Mouse (Mus musculus): ENCODE results near the gene Zrsr1. TPM values are rescaled to one million over a fixed set of nuclear protein-coding genes. Genes with fewer than 3 reads are reported as not detected.

Gene Zrsr1
- total and polyA plus RNA-seq, 3 experiments: 10.4 to 15.8 TPM; not detected in 1

DNA sequence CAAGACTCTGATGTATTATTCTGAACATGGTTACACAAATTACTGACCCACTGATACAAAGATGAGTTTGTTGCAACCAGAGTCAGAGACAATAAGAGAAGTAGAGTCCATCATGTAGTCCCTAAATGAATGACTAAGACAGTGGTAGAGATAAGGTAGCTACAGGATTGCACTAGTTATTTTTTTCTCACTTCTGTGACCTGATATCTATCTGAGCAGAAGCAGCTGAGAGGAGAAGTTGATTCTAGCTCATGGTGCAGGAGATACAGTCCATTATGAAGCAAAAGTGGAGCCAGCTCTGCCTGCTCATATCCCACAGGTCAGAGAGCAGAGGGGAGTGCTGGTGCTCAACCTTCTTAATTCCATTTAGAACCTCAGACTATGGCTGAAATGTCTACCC is 39.6 kb upstream of the Zrsr1 start:
- Histone ChIP-seq H3K4me3 (ENCODE audit: control insufficient read depth in 1 of 2, insufficient read depth in 1 of 2, low read depth in 2 of 2, low read length in 2 of 2) (no peak overlapping the region), H3K9ac (ENCODE audit: control insufficient read depth, low read depth, low read length, poor library complexity, severe bottlenecking) (no peak overlapping the region), H3K27me3 (ENCODE audit: control insufficient read depth in 1 of 2, insufficient read depth in 2 of 2, low read length in 2 of 2) (no peaks in the 10 kb centered on the region), H3K4me1 (ENCODE audit: control insufficient read depth in 1 of 2, insufficient read depth in 2 of 2, low read length in 2 of 2) (peaks cover 38 to 62% of the 10 kb centered on the region in 2 experiments), H3K9me3 (replicated peaks; ENCODE audit: insufficient read depth, low read length) (no peaks in the 10 kb centered on the region), H3K27ac (ENCODE audit: control insufficient read depth, low read depth, low read length) (peak overlapping the region; percentile 66), H3K79me2 (ENCODE audit: control insufficient read depth, insufficient read depth, low read length, poor library complexity) (no peaks in the 10 kb centered on the region), H3K36me3 (ENCODE audit: control insufficient read depth in 1 of 2, insufficient read depth in 2 of 2, low read length in 2 of 2) (peaks cover 0 to 68% of the 10 kb centered on the region in 2 experiments; a peak in 2 of 4 replicates)
- peak; percentile 80 for DNase-seq (ENCODE audit: low read depth, low spot score)
- TF ChIP-seq TAL1 (IDR thresholded peaks at IDR 0.05; ENCODE audit: low read length): peak; percentile 69
- no peak for TF ChIP-seq GABPA (IDR thresholded peaks at IDR 0.05; ENCODE audit: low read depth, low read length)
- TF ChIP-seq SIN3A (IDR thresholded peaks at IDR 0.05; ENCODE audit: low read length): peak; percentile 79
- no peak for TF ChIP-seq MEF2A (IDR thresholded peaks at IDR 0.05; ENCODE audit: extremely low read depth, insufficient replicate concordance, low read depth, low read length, poor library complexity, severe bottlenecking)
- TF ChIP-seq MAX (IDR thresholded peaks at IDR 0.05; ENCODE audit: low read length): no peak; the same call in 1 of the 2 replicates
- no peak for TF ChIP-seq ZMIZ1 (IDR thresholded peaks at IDR 0.05; ENCODE audit: low read depth, low read length)
- TF ChIP-seq E2F4 (IDR thresholded peaks at IDR 0.05; ENCODE audit: borderline replicate concordance, low read depth, low read length): no peak
- TF ChIP-seq MYC (IDR thresholded peaks at IDR 0.05; ENCODE audit: low read depth, low read length): peak; percentile 75; the same call in 1 of the 2 replicates
- no peak for TF ChIP-seq BHLHE40 (IDR thresholded peaks at IDR 0.05; ENCODE audit: borderline replicate concordance, low read depth, low read length)
- TF ChIP-seq ZC3H11A (IDR thresholded peaks at IDR 0.05; ENCODE audit: low read depth, low read length): no peak
- peak; percentile 84 to 97 for TF ChIP-seq EP300 (IDR thresholded peaks at IDR 0.05; ENCODE audit: low read depth in 1 of 2, low read length in 2 of 2)
- TF ChIP-seq CTCF (IDR thresholded peaks at IDR 0.05 in 2 of 3, conservative IDR thresholded peaks at IDR 0.05 in 1 of 3; ENCODE audit: control insufficient read depth in 1 of 3, insufficient read depth in 1 of 3, low read depth in 2 of 3, low read length in 3 of 3, poor library complexity in 1 of 3, severe bottlenecking in 1 of 3): no peak
- no peak for TF ChIP-seq MYB (IDR thresholded peaks at IDR 0.05; ENCODE audit: low read depth, low read length)
- no peak for TF ChIP-seq CHD2 (IDR thresholded peaks at IDR 0.05; ENCODE audit: low read length)
- TF ChIP-seq POLR2AphosphoS2 (IDR thresholded peaks at IDR 0.05; ENCODE audit: low read length): no peak
- no peak for TF ChIP-seq RAD21 (IDR thresholded peaks at IDR 0.05; ENCODE audit: low read depth, low read length)
- TF ChIP-seq ZKSCAN1 (IDR thresholded peaks at IDR 0.05; ENCODE audit: low read depth, low read length): no peak; the same call in 1 of the 2 replicates
- TF ChIP-seq RCOR1 (IDR thresholded peaks at IDR 0.05; ENCODE audit: low read depth, low read length): peak; percentile 83
- TF ChIP-seq MAZ (IDR thresholded peaks at IDR 0.05; ENCODE audit: low read depth, low read length): no peak
- TF ChIP-seq POLR2AphosphoS5 (IDR thresholded peaks at IDR 0.05; ENCODE audit: borderline replicate concordance, low read depth, low read length): no peak
- no peak for TF ChIP-seq NRF1 (IDR thresholded peaks at IDR 0.05; ENCODE audit: insufficient read depth, low read depth, low read length, poor library complexity, severe bottlenecking)
- TF ChIP-seq ZNF384 (IDR thresholded peaks at IDR 0.05; ENCODE audit: low read depth, low read length): peak; percentile 97
- TF ChIP-seq TCF12 (IDR thresholded peaks at IDR 0.05; ENCODE audit: low read depth, low read length): peak; percentile 82
- TF ChIP-seq UBTF (IDR thresholded peaks at IDR 0.05; ENCODE audit: borderline replicate concordance, insufficient read depth, low read depth, low read length): no peak
- TF ChIP-seq MXI1 (IDR thresholded peaks at IDR 0.05; ENCODE audit: low read depth, low read length): peak; percentile 48
- TF ChIP-seq ETS1 (IDR thresholded peaks at IDR 0.05; ENCODE audit: low read depth, low read length): peak; percentile 98
- TF ChIP-seq JUND (IDR thresholded peaks at IDR 0.05; ENCODE audit: low read depth, low read length): 0 out of 2 replicates have a peak, but pooled peaks have one; percentile 15
- TF ChIP-seq NELFE (IDR thresholded peaks at IDR 0.05; ENCODE audit: low read depth, low read length): no peak
- no peak for TF ChIP-seq USF2 (IDR thresholded peaks at IDR 0.05; ENCODE audit: borderline replicate concordance in 1 of 2, insufficient read depth in 1 of 2, low read depth in 1 of 2, low read length in 2 of 2)
- no peak for TF ChIP-seq KAT2A (conservative IDR thresholded peaks at IDR 0.05; ENCODE audit: low read depth, low read length)
- TF ChIP-seq GATA1 (IDR thresholded peaks at IDR 0.05; ENCODE audit: low read depth, low read length): peak; percentile 96
- TF ChIP-seq TBP (IDR thresholded peaks at IDR 0.05; ENCODE audit: low read depth, low read length): 0 out of 2 replicates have a peak, but pooled peaks have one; percentile 35
- no peak for TF ChIP-seq MAFK (IDR thresholded peaks at IDR 0.05; ENCODE audit: borderline replicate concordance, low read depth, low read length)

Data from MEL (cell line).